Mouse (Mus musculus): ENCODE measurements around the gene Drc1. TPM values are rescaled to one million over a fixed set of nuclear protein-coding genes. Genes with fewer than 3 reads are reported as not detected.

The Drc1 gene
- total and polyA plus RNA-seq, 2 experiments from 2014 or later: 14.7 to 16.9 TPM

- 0 out of 2 replicates have a peak overlapping the region, but pooled peaks have one; percentile 22 for H3K4me2 ChIP-seq (ENCODE audit: low read depth)
- TF ChIP-seq CTCF (IDR thresholded peaks at IDR 0.05; ENCODE audit: low read depth): no peak
- no peaks in the 10 kb centered on the region for H3K9me3 ChIP-seq (ENCODE audit: low read length)
- 38% methylated on average over 11 of the region's 11 CpGs for WGBS
- ATAC-seq: peak; percentile 89
- peaks cover 19% of the 10 kb centered on the region for H3K36me3 ChIP-seq (ENCODE audit: insufficient read depth)
- peak; percentile 74 for DNase-seq
- no peaks in the 10 kb centered on the region for H3K27me3 ChIP-seq (ENCODE audit: insufficient read depth, low read length)
- H3K4me1 ChIP-seq (ENCODE audit: insufficient read depth): peaks cover 13% of the 10 kb centered on the region; the same call in 1 of the 2 replicates
- H3K27ac ChIP-seq (ENCODE audit: low read depth, low read length): peak overlapping the region; percentile 76
- H3K9ac ChIP-seq: peak overlapping the region; percentile 22; the same call in 1 of the 2 replicates
- no peak overlapping the region for H3K4me3 ChIP-seq (ENCODE audit: low read depth, low read length)
These were observed 10.5 kb upstream of the Drc1 start for GRCm38 (mm10) chr5:30270571-30271190.

- no peak overlapping the region for H3K4me2 ChIP-seq (ENCODE audit: low read depth)
- no peak overlapping the region for H3K9ac ChIP-seq
- TF ChIP-seq CTCF (IDR thresholded peaks at IDR 0.05; ENCODE audit: low read depth): no peak
- ATAC-seq: no peak
- peaks cover 9% of the 10 kb centered on the region for H3K36me3 ChIP-seq (ENCODE audit: insufficient read depth)
- peak overlapping the region; percentile 76; the same call in 1 of the 2 replicates for H3K27ac ChIP-seq (ENCODE audit: low read depth, low read length)
- WGBS: 89% methylated on average over 11 of the region's 11 CpGs
- no peak overlapping the region for H3K4me3 ChIP-seq (ENCODE audit: low read depth, low read length)
- peaks cover 13% of the 10 kb centered on the region; the same call in 1 of the 2 replicates for H3K4me1 ChIP-seq (ENCODE audit: insufficient read depth)
- H3K27me3 ChIP-seq (ENCODE audit: insufficient read depth, low read length): no peaks in the 10 kb centered on the region
- no peaks in the 10 kb centered on the region for H3K9me3 ChIP-seq (ENCODE audit: low read length)
- DNase-seq: no peak
These were observed 9.4 kb upstream of the Drc1 start for GRCm38 (mm10) chr5:30271599-30272281.

GRCm38 (mm10) chr5:30276361-30276760 lies 4.8 kb upstream of the Drc1 start:
- no peak for TF ChIP-seq CTCF (IDR thresholded peaks at IDR 0.05; ENCODE audit: low read depth)
- DNase-seq: no peak
- no peak for ATAC-seq
- Histone ChIP-seq H3K4me2 (ENCODE audit: low read depth) (no peak overlapping the region), H3K4me3 (ENCODE audit: low read depth, low read length) (no peak overlapping the region), H3K27me3 (ENCODE audit: insufficient read depth, low read length) (no peaks in the 10 kb centered on the region), H3K27ac (ENCODE audit: low read depth, low read length) (no peak overlapping the region), H3K4me1 (ENCODE audit: insufficient read depth) (0 out of 2 replicates have a peak, but pooled peaks cover 4% of the 10 kb centered on the region), H3K36me3 (ENCODE audit: insufficient read depth) (no peaks in the 10 kb centered on the region), H3K9me3 (ENCODE audit: low read length) (no peaks in the 10 kb centered on the region), H3K9ac (no peak overlapping the region)
- WGBS: 84% methylated on average over 2 of the region's 2 CpGs

GRCm38 (mm10) chr5:30278952-30279351 lies 2.2 kb upstream of the Drc1 start:
- no peak overlapping the region for H3K27ac ChIP-seq (ENCODE audit: low read depth, low read length)
- 83% methylated on average over 3 of the region's 3 CpGs for WGBS
- ATAC-seq (no peak), DNase-seq (no peak)
- H3K9me3 ChIP-seq (ENCODE audit: low read length): no peaks in the 10 kb centered on the region
- H3K4me3 ChIP-seq (ENCODE audit: low read depth, low read length): no peak overlapping the region
- no peaks in the 10 kb centered on the region for H3K27me3 ChIP-seq (ENCODE audit: insufficient read depth, low read length)
- H3K4me1 ChIP-seq (ENCODE audit: insufficient read depth): no peaks in the 10 kb centered on the region
- TF ChIP-seq CTCF (IDR thresholded peaks at IDR 0.05; ENCODE audit: low read depth): no peak
- H3K4me2 ChIP-seq (ENCODE audit: low read depth): no peak overlapping the region
- no peak overlapping the region for H3K9ac ChIP-seq
- H3K36me3 ChIP-seq (ENCODE audit: insufficient read depth): no peaks in the 10 kb centered on the region

GRCm38 (mm10) chr5:30279446-30279845 lies 1.7 kb upstream of the Drc1 start:
- no peaks in the 10 kb centered on the region for H3K36me3 ChIP-seq (ENCODE audit: insufficient read depth)
- H3K4me3 ChIP-seq (ENCODE audit: low read depth, low read length): no peak overlapping the region
- H3K27me3 ChIP-seq (ENCODE audit: insufficient read depth, low read length): no peaks in the 10 kb centered on the region
- H3K4me1 ChIP-seq (ENCODE audit: insufficient read depth): no peaks in the 10 kb centered on the region
- no peak overlapping the region for H3K27ac ChIP-seq (ENCODE audit: low read depth, low read length)
- H3K9me3 ChIP-seq (ENCODE audit: low read length): no peaks in the 10 kb centered on the region
- ATAC-seq (no peak), DNase-seq (no peak)
- no peak overlapping the region for H3K4me2 ChIP-seq (ENCODE audit: low read depth)
- TF ChIP-seq CTCF (IDR thresholded peaks at IDR 0.05; ENCODE audit: low read depth): no peak
- H3K9ac ChIP-seq: no peak overlapping the region
- WGBS: 87% methylated on average over 4 of the region's 4 CpGs

- H3K9ac ChIP-seq: peak overlapping the region; percentile 66
- peak overlapping the region; percentile 42 for H3K27ac ChIP-seq (ENCODE audit: low read depth, low read length)
- 0 out of 2 replicates have a peak, but pooled peaks cover 6% of the 10 kb centered on the region for H3K9me3 ChIP-seq (ENCODE audit: low read length)
- no peaks in the 10 kb centered on the region for H3K27me3 ChIP-seq (ENCODE audit: insufficient read depth, low read length)
- TF ChIP-seq CTCF (IDR thresholded peaks at IDR 0.05; ENCODE audit: low read depth): no peak
- ATAC-seq (peak; percentile 13; the same call in 1 of the 2 replicates), DNase-seq (no peak)
- peak overlapping the region; percentile 66 for H3K4me2 ChIP-seq (ENCODE audit: low read depth)
- H3K4me3 ChIP-seq (ENCODE audit: low read depth, low read length): peak overlapping the region; percentile 56
- WGBS: 31% methylated on average over 9 of the region's 9 CpGs
- H3K4me1 ChIP-seq (ENCODE audit: insufficient read depth): no peaks in the 10 kb centered on the region
- no peaks in the 10 kb centered on the region for H3K36me3 ChIP-seq (ENCODE audit: insufficient read depth)
These were observed 324 bp upstream of the Drc1 start for GRCm38 (mm10) chr5:30280864-30281263.

All from forebrain, postnatal 0 days (tissue).